Mouse (Mus musculus) right cerebral cortex, postnatal 25 days (tissue): Measurements from ENCODE around the gene Fastk.

Experiments used
- DNase-seq: peaks from one replicate; pipeline ENCODE4 v3.0.0; 2022

Fastk gene

GRCm38 (mm10) chr5:24444746-24445427, at the start of gene Fastk:
Gene Fastk (minus strand): TSS chr5:24445287.
- peak; percentile 96 for DNase-seq

- DNase-seq = no peak
Measured at GRCm38 (mm10) chr5:24492546-24493285, 47.6 kb upstream of the Fastk start.

GRCm38 (mm10) chr5:24490413-24490920, 45.4 kb upstream of the Fastk start:
- no peak for DNase-seq

GRCm38 (mm10) chr5:24486738-24487137, 41.7 kb upstream of the Fastk start:
- DNase-seq = no peak

GRCm38 (mm10) chr5:24486097-24486496, 41.0 kb upstream of the Fastk start:
- peak; percentile 84 for DNase-seq

- DNase-seq = peak; percentile 40
Measured at GRCm38 (mm10) chr5:24484963-24485362, 39.9 kb upstream of the Fastk start.

GRCm38 (mm10) chr5:24483326-24483725, 38.2 kb upstream of the Fastk start:
- DNase-seq = peak; percentile 67

GRCm38 (mm10) chr5:24482247-24483079, 37.4 kb upstream of the Fastk start:
- no peak for DNase-seq

- DNase-seq = peak; percentile 48
Measured at GRCm38 (mm10) chr5:24481647-24482046, 36.6 kb upstream of the Fastk start.

GRCm38 (mm10) chr5:24477909-24478308, 32.8 kb upstream of the Fastk start:
- DNase-seq = no peak

- DNase-seq = no peak
Measured at GRCm38 (mm10) chr5:24475476-24476241, 30.6 kb upstream of the Fastk start.

- DNase-seq = peak; percentile 84
Measured at GRCm38 (mm10) chr5:24474723-24475261, 29.7 kb upstream of the Fastk start.

GRCm38 (mm10) chr5:24474025-24474722, 29.1 kb upstream of the Fastk start:
- no peak for DNase-seq

- no peak for DNase-seq
Measured at GRCm38 (mm10) chr5:24472884-24473619, 28.0 kb upstream of the Fastk start.

- DNase-seq = peak; percentile 69
Measured at GRCm38 (mm10) chr5:24470600-24470999, 25.5 kb upstream of the Fastk start.

GRCm38 (mm10) chr5:24466762-24467161, 21.7 kb upstream of the Fastk start:
- no peak for DNase-seq

GRCm38 (mm10) chr5:24455613-24456012, 10.5 kb upstream of the Fastk start:
- DNase-seq = no peak

- no peak for DNase-seq
Measured at GRCm38 (mm10) chr5:24455076-24455475, 10.0 kb upstream of the Fastk start.

- DNase-seq = no peak
Measured at GRCm38 (mm10) chr5:24453985-24454303, 8.9 kb upstream of the Fastk start.

GRCm38 (mm10) chr5:24453283-24453984, 8.3 kb upstream of the Fastk start:
- no peak for DNase-seq
